Mouse (Mus musculus) left cerebral cortex, postnatal 36 days (tissue): ENCODE measurements around the gene Ammecr1. TPM values are rescaled to one million over a fixed set of nuclear protein-coding genes. Genes with fewer than 3 reads are reported as not detected.

Source experiments
- DNase-seq, 2 experiments: peaks; one replicate each; pipeline ENCODE4 v3.0.0; 2021 to 2022; ENCODE audit warnings: low spot score in 2 of 2, mixed read lengths in 1 of 2
- intact Hi-C: fragments of 180-260 bp; cut with DNase I; formaldehyde crosslinking; loops from one replicate; pipeline ENCODE4 v1.15.1; 2025
- total RNA-seq, 2 experiments: library from RNA; stranded (reverse); gene quantifications; 2 replicates each; pipeline ENCODE4 v1.2.3; 2021

Gene Ammecr1
- total RNA-seq, 2 experiments from 2014 or later, result 2.4 to 3.3 TPM

- DNase-seq, result no peak
- intact Hi-C loops, result no loop called here
Measured at GRCm38 (mm10) chrX:142928430-142928829, 38.1 kb downstream of the Ammecr1 start.

- intact Hi-C loops, result no loop called here
- DNase-seq, result no peak
Measured at GRCm38 (mm10) chrX:142917394-142917793, 49.1 kb downstream of the Ammecr1 start.

- intact Hi-C loops, result no loop called here
- no peak for DNase-seq
Measured at GRCm38 (mm10) chrX:142916719-142917118, 49.8 kb downstream of the Ammecr1 start.

GRCm38 (mm10) chrX:142914208-142914607 lies 52.3 kb downstream of the Ammecr1 start:
- intact Hi-C loops, result no loop called here
- DNase-seq, result no peak

DNA sequence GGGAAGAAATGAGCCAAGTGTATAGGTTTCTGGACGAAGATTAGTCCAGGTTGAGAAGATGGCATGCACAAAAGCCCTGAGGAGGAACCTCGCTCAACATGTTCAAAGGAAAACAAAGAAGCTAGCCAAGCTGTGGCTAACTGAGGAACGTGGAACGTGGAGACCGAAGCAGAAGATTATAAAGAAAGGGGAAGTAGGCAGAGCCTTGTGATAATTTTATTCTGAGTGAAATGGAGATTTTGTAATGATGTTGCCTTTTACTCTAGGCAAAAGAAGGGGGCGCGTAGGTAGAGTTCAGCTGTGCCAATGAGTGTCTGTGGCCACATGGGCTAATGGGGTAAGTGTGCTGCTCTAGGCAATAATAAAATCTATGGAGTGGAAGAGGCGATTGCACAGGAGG lies 62.7 kb downstream of the Ammecr1 start:
- DNase-seq, result no peak
- intact Hi-C loops, result no loop called here

DNA sequence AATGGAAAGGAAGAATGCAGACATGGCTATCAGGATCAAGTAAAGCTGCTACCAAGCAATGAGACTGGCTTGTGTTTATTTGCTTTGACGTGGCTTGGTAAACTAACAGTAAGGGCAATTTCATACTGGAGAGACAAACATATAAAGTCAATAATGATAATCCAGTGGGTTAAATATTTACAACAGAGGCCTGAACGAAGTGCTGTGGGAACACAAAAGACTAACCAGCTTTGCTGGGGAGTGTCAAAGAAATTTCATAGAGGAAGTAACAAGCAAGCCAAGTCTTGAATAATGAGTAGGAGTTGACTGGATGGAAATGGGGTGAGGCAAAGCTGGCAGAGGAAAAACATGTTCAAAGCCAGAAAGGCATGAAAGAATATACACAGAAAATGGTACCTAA lies 63.9 kb downstream of the Ammecr1 start:
- DNase-seq, result no peak
- intact Hi-C loops, result no loop called here

DNA sequence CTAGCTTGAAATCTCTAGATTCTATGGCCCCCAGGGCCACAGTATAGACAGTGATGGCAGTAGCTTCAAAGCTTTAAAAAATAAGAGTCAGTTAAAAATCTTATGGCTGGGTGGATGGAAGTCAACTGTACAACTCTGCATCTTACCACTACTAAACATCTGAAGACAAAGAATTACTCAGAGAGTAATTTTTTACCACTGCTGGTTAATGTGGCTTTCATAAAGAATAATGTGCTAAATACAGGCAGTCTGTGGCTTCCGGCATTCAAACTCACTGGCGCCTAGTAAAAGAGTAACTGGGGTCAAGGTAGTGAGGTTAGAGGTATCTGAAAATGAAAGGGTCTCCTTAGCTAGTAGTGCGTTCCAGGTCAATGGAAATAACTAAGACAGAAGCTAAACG lies 64.6 kb downstream of the Ammecr1 start:
- intact Hi-C loops, result no loop called here

DNA sequence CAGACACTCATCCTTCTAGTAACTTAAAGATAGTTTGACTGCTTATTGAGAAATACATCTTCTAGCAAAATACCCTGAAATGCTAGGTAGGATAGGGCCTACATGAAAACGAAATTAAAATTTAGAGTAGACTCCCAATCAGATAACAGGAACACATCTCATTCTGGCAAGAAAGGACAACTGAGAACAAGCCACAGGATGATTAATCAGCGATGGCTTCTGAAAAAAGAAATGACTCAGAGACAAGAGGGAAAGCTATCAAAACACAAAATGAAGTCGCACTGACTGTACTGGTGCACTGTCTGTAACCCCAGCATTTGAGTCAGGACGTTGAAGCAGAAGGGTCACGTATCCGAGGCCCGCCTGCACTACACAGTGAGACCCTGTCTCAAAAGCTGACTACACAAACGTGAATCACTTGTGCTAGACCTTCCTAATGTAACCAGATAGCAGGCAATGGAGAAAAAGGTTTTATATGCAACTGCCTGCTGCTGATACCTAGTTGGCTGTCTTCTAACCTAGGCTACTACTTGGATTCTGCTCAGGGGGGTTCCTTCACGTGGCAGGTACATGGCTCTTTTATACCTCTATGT lies 68.1 kb downstream of the Ammecr1 start:
- intact Hi-C loops, result no loop called here
- DNase-seq, result no peak

More for the DNA sequence above, 64.6 kb downstream of the Ammecr1 start:
- no peak for DNase-seq

- intact Hi-C loops, result no loop called here
- DNase-seq, result no peak
Measured at GRCm38 (mm10) chrX:142897477-142898000, 69.0 kb downstream of the Ammecr1 start.

DNA sequence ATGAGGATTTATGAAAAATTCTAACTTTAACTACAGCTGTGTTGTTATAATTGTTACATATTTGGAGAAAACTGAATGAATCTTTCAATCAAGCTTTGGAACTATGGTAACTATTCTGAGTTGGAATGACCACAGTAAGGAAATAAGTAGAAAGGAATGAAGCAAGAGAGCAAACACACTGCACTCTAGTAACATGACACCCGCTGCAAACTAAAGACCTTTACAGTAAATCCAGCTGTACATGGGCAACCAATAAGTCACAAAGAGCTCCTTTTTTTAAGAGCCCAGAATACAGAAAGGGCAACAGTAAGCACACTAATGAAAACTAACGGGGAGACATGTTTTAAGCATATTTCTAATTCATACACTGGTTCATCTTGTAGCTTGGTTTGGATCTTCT lies 71.2 kb downstream of the Ammecr1 start:
- intact Hi-C loops, result no loop called here

DNA sequence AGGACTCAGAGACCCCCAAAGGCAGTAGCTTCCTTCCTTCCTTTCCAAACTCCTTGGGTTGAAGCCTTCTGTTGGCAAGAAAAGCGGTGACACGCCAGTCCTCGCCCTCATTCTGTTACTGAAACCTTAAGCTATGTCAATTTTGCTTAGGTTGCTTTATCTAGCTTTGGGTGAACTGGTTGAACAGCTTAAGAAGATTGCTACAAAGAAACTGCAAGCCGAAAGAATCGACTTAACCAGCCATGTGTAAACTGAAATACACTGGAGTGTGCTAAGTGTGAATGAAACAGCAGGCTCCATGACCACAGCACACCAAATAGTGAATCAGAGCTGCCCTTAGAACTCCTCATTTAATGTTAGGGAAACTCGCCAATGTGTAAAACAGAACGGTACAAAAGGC lies 80.6 kb downstream of the Ammecr1 start:
- intact Hi-C loops, result no loop called here
- DNase-seq, result no peak

More for the DNA sequence above, 71.2 kb downstream of the Ammecr1 start:
- DNase-seq, result no peak

GRCm38 (mm10) chrX:142883593-142883992 lies 82.9 kb downstream of the Ammecr1 start:
- intact Hi-C loops, result no loop called here
- no peak for DNase-seq

- intact Hi-C loops, result no loop called here
- no peak for DNase-seq
Measured at GRCm38 (mm10) chrX:142882255-142882654, 84.3 kb downstream of the Ammecr1 start.

- intact Hi-C loops, result no loop called here
Measured at GRCm38 (mm10) chrX:142869844-142870243, 96.7 kb downstream of the Ammecr1 start.

GRCm38 (mm10) chrX:142848032-142848431 lies 118.5 kb downstream of the Ammecr1 start:
- no peak for DNase-seq
- intact Hi-C loops, result no loop called here

More at GRCm38 (mm10) chrX:142869844-142870243, 96.7 kb downstream of the Ammecr1 start:
- no peak for DNase-seq

GRCm38 (mm10) chrX:142846266-142846665 lies 120.3 kb downstream of the Ammecr1 start:
- no peak for DNase-seq

GRCm38 (mm10) chrX:142841916-142842315 lies 124.6 kb downstream of the Ammecr1 start:
- DNase-seq, result no peak
- intact Hi-C loops, result no loop called here

More at GRCm38 (mm10) chrX:142846266-142846665, 120.3 kb downstream of the Ammecr1 start:
- intact Hi-C loops, result no loop called here

DNA sequence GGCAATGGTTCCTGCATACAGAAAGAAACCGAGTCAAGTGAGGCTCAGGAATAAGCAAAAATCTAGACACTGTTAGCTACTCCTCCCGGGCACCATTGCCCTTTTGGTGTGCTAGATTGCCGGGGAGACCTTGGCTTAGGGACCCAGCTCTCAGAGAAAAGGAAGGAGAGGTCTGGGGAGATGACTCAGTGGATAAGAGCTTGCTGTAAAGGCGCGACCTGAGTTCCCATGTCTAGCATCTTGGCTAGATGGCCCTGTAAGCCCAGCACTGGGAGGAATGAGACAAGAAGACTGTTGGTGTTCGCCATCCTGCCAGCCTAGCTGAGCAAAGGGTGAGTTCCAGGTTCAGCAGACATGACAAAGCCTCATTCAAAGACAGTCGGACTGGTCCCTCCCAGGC lies 127.1 kb downstream of the Ammecr1 start:
- no peak for DNase-seq
- intact Hi-C loops, result no loop called here

DNA sequence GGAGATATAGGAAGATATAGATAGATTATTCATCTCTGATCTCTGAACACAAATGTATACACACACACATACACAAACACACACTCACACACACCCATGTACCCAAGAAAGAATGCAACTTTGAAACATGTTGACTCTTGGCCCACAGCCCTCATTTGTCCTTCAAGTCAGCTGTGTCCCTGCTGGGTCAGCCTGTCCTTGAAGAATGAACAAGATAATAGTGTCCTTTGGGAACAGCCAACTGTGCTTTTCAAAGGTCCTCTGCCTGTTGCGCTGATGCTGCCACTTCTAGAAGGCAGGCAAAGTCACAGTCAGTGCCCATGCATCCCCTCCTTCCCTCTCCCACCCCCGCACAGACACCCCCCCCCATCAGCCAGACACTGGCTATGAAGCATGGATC lies 127.7 kb downstream of the Ammecr1 start:
- intact Hi-C loops, result no loop called here
- DNase-seq, result no peak

GRCm38 (mm10) chrX:142837316-142837715 lies 129.2 kb downstream of the Ammecr1 start:
- intact Hi-C loops, result no loop called here
- DNase-seq, result no peak

GRCm38 (mm10) chrX:142836399-142836798 lies 130.1 kb downstream of the Ammecr1 start:
- DNase-seq, result no peak
- intact Hi-C loops, result no loop called here

DNA sequence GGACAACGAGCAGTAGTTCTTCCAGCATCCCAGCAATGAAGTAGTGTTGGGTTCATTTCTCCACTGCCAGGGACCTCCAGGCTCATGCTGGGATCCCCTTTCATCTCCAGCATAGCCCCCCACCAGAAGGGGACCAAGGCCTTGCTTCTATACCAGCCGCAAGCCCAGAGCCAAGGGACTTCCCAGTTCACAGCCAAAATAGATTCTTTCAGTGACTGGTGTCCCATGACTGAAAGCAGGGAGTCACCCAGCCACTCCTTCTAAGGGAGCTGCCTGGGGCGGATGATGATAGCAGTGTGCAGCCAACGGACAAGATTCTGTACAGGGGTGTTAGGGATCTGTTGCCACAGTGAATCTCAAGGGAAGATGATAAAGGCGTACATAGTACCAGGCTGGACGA lies 131.7 kb downstream of the Ammecr1 start:
- DNase-seq, result no peak
- intact Hi-C loops, result no loop called here
